Mouse (Mus musculus): Measurements from ENCODE around the gene Mbd4.
"Not testable (repeated sequence)": the region's sequence is repeated elsewhere in the genome, so short reads cannot be mapped to it uniquely, and the experiment has no call there.

The Mbd4 gene

GRCm38 (mm10) chr6:115853091-115853813 lies at the start of gene Mbd4, which contains the start of gene Ift122:
TSS of gene Mbd4 (minus strand) at chr6:115853371.
TSS of gene Ift122 (plus strand) at chr6:115853470.
- DNase-seq, result peak; percentile 98 to 99

- DNase-seq, result no peak
Observed at GRCm38 (mm10) chr6:115902545-115902944, 49.4 kb upstream of the Mbd4 start.

GRCm38 (mm10) chr6:115901489-115901931 lies 48.3 kb upstream of the Mbd4 start:
- peak; percentile 50 to 71 for DNase-seq

GRCm38 (mm10) chr6:115901062-115901461 lies 47.9 kb upstream of the Mbd4 start:
- peak; percentile 91 for DNase-seq

GRCm38 (mm10) chr6:115897926-115898520 lies 44.9 kb upstream of the Mbd4 start:
- DNase-seq, result no peak

- DNase-seq, result peak; percentile 60 to 64
Observed at GRCm38 (mm10) chr6:115897117-115897516, 43.9 kb upstream of the Mbd4 start.

- DNase-seq, result no peak
Observed at GRCm38 (mm10) chr6:115896346-115896745, 43.2 kb upstream of the Mbd4 start.

- DNase-seq, result no peak
Observed at GRCm38 (mm10) chr6:115892363-115892762, 39.2 kb upstream of the Mbd4 start.

GRCm38 (mm10) chr6:115891497-115892061 lies 38.4 kb upstream of the Mbd4 start:
- DNase-seq, result peak; percentile 81

- peak; percentile 43 to 47 for DNase-seq
Observed at GRCm38 (mm10) chr6:115891061-115891460, 37.9 kb upstream of the Mbd4 start.

GRCm38 (mm10) chr6:115890601-115891000 lies 37.4 kb upstream of the Mbd4 start:
- DNase-seq, result no peak

- DNase-seq, result peak; percentile 50 to 64
Observed at GRCm38 (mm10) chr6:115888296-115888695, 35.1 kb upstream of the Mbd4 start.

GRCm38 (mm10) chr6:115886894-115887293 lies 33.7 kb upstream of the Mbd4 start:
- no peak for DNase-seq

- DNase-seq, result no peak
Observed at GRCm38 (mm10) chr6:115884018-115884417, 30.8 kb upstream of the Mbd4 start.

GRCm38 (mm10) chr6:115880751-115881150 lies 27.6 kb upstream of the Mbd4 start:
- DNase-seq, result no peak

- no peak for DNase-seq
Observed at GRCm38 (mm10) chr6:115879736-115880135, 26.6 kb upstream of the Mbd4 start.

GRCm38 (mm10) chr6:115878694-115879093 lies 25.5 kb upstream of the Mbd4 start:
- DNase-seq, result no peak

- no peak for DNase-seq
Observed at GRCm38 (mm10) chr6:115877239-115877638, 24.1 kb upstream of the Mbd4 start.

GRCm38 (mm10) chr6:115871318-115871717 lies 18.1 kb upstream of the Mbd4 start:
- not testable (repeated sequence) for DNase-seq

- not testable (repeated sequence) for DNase-seq
Observed at GRCm38 (mm10) chr6:115867157-115867556, 14.0 kb upstream of the Mbd4 start.

GRCm38 (mm10) chr6:115865246-115865645 lies 12.1 kb upstream of the Mbd4 start:
- DNase-seq, result no peak

- no peak for DNase-seq
Observed at GRCm38 (mm10) chr6:115863340-115863841, 10.2 kb upstream of the Mbd4 start.

GRCm38 (mm10) chr6:115860027-115860556 lies 6.9 kb upstream of the Mbd4 start:
- DNase-seq, result no peak

Measured in cerebellum, postnatal 10 days (tissue).